Mouse (Mus musculus): ENCODE results near the gene Ric1.

Gene Ric1

GRCm38 (mm10) chr19:29610907-29611306, 88.8 kb downstream of the Ric1 start:
- DNase-seq (ENCODE audit: low spot score in 2 of 2): no peak

- no peak for DNase-seq (ENCODE audit: low spot score in 2 of 2)
Measured at GRCm38 (mm10) chr19:29612102-29612501, 90.0 kb downstream of the Ric1 start.

- DNase-seq (ENCODE audit: low spot score in 2 of 2): no peak
Measured at GRCm38 (mm10) chr19:29641055-29641454, 119.0 kb downstream of the Ric1 start.

GRCm38 (mm10) chr19:29641510-29641909, 119.4 kb downstream of the Ric1 start:
- DNase-seq (ENCODE audit: low spot score in 2 of 2): no peak

GRCm38 (mm10) chr19:29642211-29642610, 120.1 kb downstream of the Ric1 start:
- no peak for DNase-seq (ENCODE audit: low spot score in 2 of 2)

GRCm38 (mm10) chr19:29643194-29643922, 121.3 kb downstream of the Ric1 start:
- DNase-seq (ENCODE audit: low spot score in 2 of 2): no peak

- DNase-seq (ENCODE audit: low spot score in 2 of 2): no peak
Measured at GRCm38 (mm10) chr19:29644747-29645146, 122.7 kb downstream of the Ric1 start.

- DNase-seq (ENCODE audit: low spot score in 2 of 2): peak; percentile 98 to 99
Measured at GRCm38 (mm10) chr19:29647651-29648549, 125.8 kb downstream of the Ric1 start, which contains the start of gene Ermp1. Gene Ermp1 (minus strand): TSS chr19:29648415.

GRCm38 (mm10) chr19:29648550-29648914, 126.5 kb downstream of the Ric1 start:
- DNase-seq (ENCODE audit: low spot score in 2 of 2): no peak

GRCm38 (mm10) chr19:29649683-29650082, 127.6 kb downstream of the Ric1 start:
- DNase-seq (ENCODE audit: low spot score in 2 of 2): no peak

- DNase-seq (ENCODE audit: low spot score in 2 of 2): no peak
Measured at GRCm38 (mm10) chr19:29653768-29654265, 131.7 kb downstream of the Ric1 start.

GRCm38 (mm10) chr19:29655148-29655547, 133.1 kb downstream of the Ric1 start:
- peak in 1 of 2 experiments; percentile 24 for DNase-seq (ENCODE audit: low spot score in 2 of 2)

- DNase-seq (ENCODE audit: low spot score in 2 of 2): no peak
Measured at GRCm38 (mm10) chr19:29656029-29656428, 133.9 kb downstream of the Ric1 start.
